Mouse (Mus musculus): ENCODE results near the gene Rtn4.

GRCm38 (mm10) chr11:29660740-29661139, 32.0 kb upstream of the Rtn4 start:
- no peak for TF ChIP-seq CTCF (conservative IDR thresholded peaks at IDR 0.05; ENCODE audit: insufficient read depth, insufficient read length, low read depth, low read length)
- TF ChIP-seq POLR2A (IDR thresholded peaks at IDR 0.05; ENCODE audit: low read depth, low read length) = no peak
